Mouse (Mus musculus): ENCODE results near the gene Foxr2. TPM values are rescaled to one million over a fixed set of nuclear protein-coding genes. Genes with fewer than 3 reads are reported as not detected.

Gene Foxr2
- not detected for polyA plus RNA-seq (2012; fragmentation: generic; extraction: Trizol)

DNA sequence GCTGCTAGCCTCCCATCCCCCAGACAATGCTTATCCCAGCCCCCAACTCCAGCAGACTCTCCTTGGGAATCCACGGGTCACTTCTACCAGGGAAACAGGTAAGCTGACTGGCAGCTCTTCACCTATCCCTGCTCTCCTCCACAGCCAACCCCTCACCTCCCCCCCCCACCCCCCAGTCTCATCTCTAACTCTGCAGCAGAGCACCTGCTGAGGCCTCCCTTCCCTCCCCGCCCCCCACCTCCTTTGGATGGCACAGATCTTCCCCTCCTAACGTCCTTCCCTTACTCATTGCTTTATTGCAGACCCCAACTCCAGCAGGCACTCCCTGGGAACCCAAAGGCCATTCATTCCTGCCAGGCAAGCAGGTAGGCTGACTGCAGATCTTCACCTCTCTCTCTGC, at the start of gene Foxr2:
Gene Foxr2, plus strand, starts transcription at position 301 of the 400 bp plus-strand sequence.

GRCm38 (mm10) chrX:153139734-153140515, 21.3 kb downstream of the Foxr2 start, which contains the start of gene Rragb:
Gene Rragb, plus strand, starts transcription at chrX:153139981.

Other genes starting within 250 kb of the Foxr2 start
- not detected for gene Usp51, start 112.3 kb upstream of the Foxr2 start, polyA plus RNA-seq (2012; fragmentation: generic; extraction: Trizol)
- under 1 TPM in 1 of 2 experiments, not detected in 1; 0.27 TPM for gene Mageh1, start 81.2 kb upstream of the Foxr2 start, polyA plus RNA-seq (2012; fragmentation: generic; extraction: Trizol)
- gene Rragb, start 21.2 kb downstream of the Foxr2 start, polyA plus RNA-seq (2012; fragmentation: generic; extraction: Trizol), result 1 to 10 TPM in 1 of 2 experiments, under 1 TPM in 1; 0.95 to 6.5 TPM
- gene Klf8, start 118.7 kb downstream of the Foxr2 start, polyA plus RNA-seq (2012; fragmentation: generic; extraction: Trizol), result under 1 TPM; 0.05 to 0.48 TPM

All from C3H10T1/2 (cell line).